Mouse (Mus musculus) kidney, embryonic 16.5 days (tissue): ENCODE results near the gene Xylb. TPM values are rescaled to one million over a fixed set of nuclear protein-coding genes. Genes with fewer than 3 reads are reported as not detected.

Source experiments
- ATAC-seq: fragments of 200-750 bp; cut with Nextera tagmentation; 2 replicates; pipeline ENCODE4 v1.8.0; 2017; ENCODE audit warnings: moderate TSS enrichment; ENCODE audit not compliant: low FRiP score, low TSS enrichment
- H3K27ac ChIP-seq: fragments of 300-500 bp; sonication (generic); 2 replicates; pipeline ENCODE4 v1.5.1; 2014; ENCODE audit warnings: low read length
- H3K27me3 ChIP-seq: fragments of 300-500 bp; sonication (generic); 2 replicates; pipeline ENCODE4 v1.6.1; 2014; ENCODE audit warnings: low read length, control low read depth, mixed read lengths; ENCODE audit not compliant: insufficient read depth
- H3K36me3 ChIP-seq: fragments of 300-500 bp; sonication (generic); 2 replicates; pipeline ENCODE4 v1.6.1; 2014; ENCODE audit warnings: low read length, control low read depth, mixed read lengths; ENCODE audit not compliant: insufficient read depth
- H3K4me1 ChIP-seq: fragments of 300-500 bp; sonication (generic); 2 replicates; pipeline ENCODE4 v1.6.1; 2014; ENCODE audit warnings: low read length, control low read depth, mixed read lengths; ENCODE audit not compliant: insufficient read depth
- H3K4me2 ChIP-seq: fragments of 300-500 bp; sonication (generic); replicated peaks from 2 replicates; pipeline ENCODE4 v1.6.1; 2014; ENCODE audit warnings: low read depth, low read length
- H3K4me3 ChIP-seq: fragments of 300-500 bp; sonication (generic); 2 replicates; pipeline ENCODE4 v1.5.1; 2014; ENCODE audit warnings: mild to moderate bottlenecking, low read length
- H3K9ac ChIP-seq: fragments of 300-500 bp; sonication (generic); replicated peaks from 2 replicates; pipeline ENCODE4 v1.6.1; 2014; ENCODE audit warnings: low read length
- H3K9me3 ChIP-seq: fragments of 300-500 bp; sonication (generic); 2 replicates; pipeline ENCODE4 v1.6.1; 2016; ENCODE audit warnings: low read length, control low read depth
- WGBS: fragments of 180-500 bp; shearing (Covaris S2); extraction: QIAGEN DNeasy Blood & Tissue Kit; methylation state at CpG from one replicate; pipeline ENCODE4 v1.1.7; 2014; 5-methylcytosine and 5-hydroxymethylcytosine counted together
- polyA plus RNA-seq: library from polyadenylated mRNA; unstranded; fragments of >200 nt; fragmentation: Nextera tagmentation; extraction: Ambion mirVana; gene quantifications from 2 replicates; pipeline ENCODE4 v1.2.1, GENCODE M21; 2015

Xylb gene
- polyA plus RNA-seq, 1 experiment from 2014 or later, result 34.7 TPM

DNA sequence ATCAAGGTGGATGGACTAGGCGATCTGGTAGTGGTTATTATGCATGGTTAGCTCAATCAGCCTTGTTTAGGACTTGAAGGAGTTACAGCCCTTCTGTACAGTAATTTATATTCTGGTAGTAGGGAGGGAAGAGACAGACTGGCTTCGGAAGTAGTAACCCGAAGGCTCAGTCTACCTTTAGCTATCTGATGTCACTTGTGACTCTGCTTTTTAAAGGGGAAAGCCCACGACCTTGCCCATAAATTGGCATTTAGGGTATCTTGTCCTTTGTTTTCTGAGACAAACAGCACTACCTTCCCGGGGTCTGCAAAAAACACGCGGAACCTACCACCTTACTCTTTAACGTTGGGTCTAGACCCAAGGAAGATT is 17.0 kb upstream of the Xylb start:
- H3K4me3 ChIP-seq, result peak overlapping the region; percentile 68
- 2% methylated on average over 8 of the region's 8 CpGs for WGBS
- no peaks in the 10 kb centered on the region for H3K9me3 ChIP-seq
- peaks cover 21% of the 10 kb centered on the region for H3K36me3 ChIP-seq
- no peak for ATAC-seq
- H3K27ac ChIP-seq, result peak overlapping the region; percentile 98
- peaks cover 23% of the 10 kb centered on the region for H3K4me1 ChIP-seq
- H3K9ac ChIP-seq, result peak overlapping the region; percentile 82
- no peaks in the 10 kb centered on the region for H3K27me3 ChIP-seq
- peak overlapping the region; percentile 96 for H3K4me2 ChIP-seq

DNA sequence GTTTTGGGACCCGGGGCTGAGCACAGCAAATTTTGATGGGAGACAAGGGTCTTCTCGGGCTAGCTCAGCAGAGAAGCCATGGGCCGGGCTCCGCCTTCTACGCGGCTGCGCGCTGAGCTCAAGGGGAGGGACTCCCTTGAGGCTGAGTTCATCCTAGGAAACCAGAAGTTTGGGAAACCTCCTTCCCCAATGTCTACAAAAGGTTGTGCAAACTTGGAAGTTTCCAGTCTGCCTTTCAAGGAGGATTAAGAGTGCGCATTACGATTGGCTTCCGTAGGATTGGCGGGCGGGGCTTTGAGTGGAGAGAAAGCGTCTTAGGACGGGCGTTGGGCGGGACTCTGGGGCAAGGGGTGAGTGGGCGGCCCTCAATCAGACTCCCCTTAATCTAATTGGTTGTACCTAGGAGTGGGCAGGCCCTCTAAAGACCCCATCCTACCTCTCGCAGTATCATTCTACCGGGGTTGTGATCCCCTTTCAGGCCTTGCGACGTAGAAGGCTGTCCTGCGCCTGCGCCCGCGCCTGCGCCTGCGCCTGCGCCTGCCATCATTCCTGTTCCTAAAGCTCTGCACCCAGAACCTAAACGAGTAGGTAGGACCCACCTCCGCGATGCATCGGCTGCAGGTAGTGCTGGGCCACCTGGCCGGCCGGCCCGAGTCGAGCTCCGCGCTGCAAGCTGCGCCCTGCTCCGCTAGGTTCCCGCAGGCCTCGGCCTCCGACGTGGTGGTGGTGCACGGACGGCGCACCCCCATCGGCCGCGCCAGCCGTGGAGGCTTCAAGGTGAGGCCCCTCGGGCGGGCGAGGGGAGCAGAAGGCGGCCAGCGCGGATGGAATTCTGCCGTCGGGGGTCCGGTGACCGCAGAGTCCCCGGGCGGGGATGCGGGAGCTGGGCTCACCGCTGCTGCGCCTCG is 16.0 kb upstream of the Xylb start, which contains the start of gene Myd88:
Gene Myd88, minus strand, starts transcription at position 503 of the 908 bp plus-strand sequence.
- Histone ChIP-seq H3K4me1 (peaks cover 23% of the 10 kb centered on the region), H3K9ac (peak within 1 kb of the TSS; percentile 84), H3K9me3 (no peaks in the 10 kb centered on the region), H3K27ac (peak within 1 kb of the TSS; percentile 98), H3K4me3 (peak within 1 kb of the TSS; percentile 68), H3K27me3 (no peaks in the 10 kb centered on the region), H3K4me2 (peak within 1 kb of the TSS; percentile 96), H3K36me3 (peaks cover 30% of the 10 kb centered on the region)
- WGBS, result under 1% methylated on average over 57 of the region's 68 CpGs
- peak; percentile 98 for ATAC-seq

DNA sequence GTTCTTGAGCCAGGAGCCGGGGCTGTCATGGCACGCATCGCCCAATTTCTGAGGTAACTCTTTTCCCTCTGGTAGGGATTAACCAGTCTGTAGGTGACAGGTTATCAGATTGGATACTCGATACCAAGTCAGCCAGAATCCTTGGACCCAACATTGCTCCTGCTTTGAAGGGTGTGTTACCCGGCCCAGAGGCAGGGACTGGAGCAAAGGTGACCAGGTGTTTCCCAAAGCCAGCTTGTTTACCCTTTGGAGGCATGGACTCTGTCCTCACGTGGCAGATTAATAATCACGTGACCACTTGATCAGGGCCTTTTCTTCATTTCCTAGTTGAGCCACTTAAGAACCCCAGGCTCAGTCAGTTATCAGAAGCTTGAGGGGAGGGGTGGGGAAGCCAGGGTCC is 14.5 kb upstream of the Xylb start:
- no peak for ATAC-seq
- H3K4me2 ChIP-seq, result no peak overlapping the region; the same call in 1 of the 2 replicates
- H3K9me3 ChIP-seq, result no peaks in the 10 kb centered on the region
- 88% methylated on average over 7 of the region's 7 CpGs for WGBS
- H3K36me3 ChIP-seq, result peaks cover 40% of the 10 kb centered on the region
- H3K27me3 ChIP-seq, result no peaks in the 10 kb centered on the region
- peaks cover 23% of the 10 kb centered on the region for H3K4me1 ChIP-seq
- H3K27ac ChIP-seq, result no peak overlapping the region
- no peak overlapping the region for H3K4me3 ChIP-seq
- peak overlapping the region; percentile 84; the same call in 1 of the 2 replicates for H3K9ac ChIP-seq

DNA sequence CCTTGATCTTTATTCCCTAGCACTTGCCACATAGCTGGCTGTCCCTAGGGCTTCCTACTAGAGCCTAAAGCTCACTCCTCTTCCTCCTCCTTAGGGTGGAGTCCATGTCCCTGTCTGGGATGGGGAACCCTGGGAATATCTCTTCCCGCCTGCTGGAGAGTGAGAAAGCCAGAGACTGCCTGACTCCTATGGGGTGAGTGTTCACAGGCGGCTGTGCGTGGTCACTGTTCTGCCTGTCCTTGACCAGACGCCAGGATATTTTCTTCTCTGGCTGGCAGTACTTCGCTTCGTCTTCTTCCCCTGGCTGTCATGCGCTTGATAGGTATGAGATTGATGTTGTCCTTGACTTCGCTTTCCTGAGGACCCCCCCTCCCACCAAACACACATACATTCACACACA is 10.8 kb upstream of the Xylb start:
- H3K27me3 ChIP-seq, result no peaks in the 10 kb centered on the region
- H3K36me3 ChIP-seq, result peaks cover 57% of the 10 kb centered on the region
- H3K9me3 ChIP-seq, result no peaks in the 10 kb centered on the region
- H3K4me3 ChIP-seq, result no peak overlapping the region
- 97% methylated on average over 8 of the region's 8 CpGs for WGBS
- peaks cover 19% of the 10 kb centered on the region for H3K4me1 ChIP-seq
- ATAC-seq, result no peak
- H3K4me2 ChIP-seq, result no peak overlapping the region
- H3K27ac ChIP-seq, result no peak overlapping the region
- no peak overlapping the region for H3K9ac ChIP-seq

DNA sequence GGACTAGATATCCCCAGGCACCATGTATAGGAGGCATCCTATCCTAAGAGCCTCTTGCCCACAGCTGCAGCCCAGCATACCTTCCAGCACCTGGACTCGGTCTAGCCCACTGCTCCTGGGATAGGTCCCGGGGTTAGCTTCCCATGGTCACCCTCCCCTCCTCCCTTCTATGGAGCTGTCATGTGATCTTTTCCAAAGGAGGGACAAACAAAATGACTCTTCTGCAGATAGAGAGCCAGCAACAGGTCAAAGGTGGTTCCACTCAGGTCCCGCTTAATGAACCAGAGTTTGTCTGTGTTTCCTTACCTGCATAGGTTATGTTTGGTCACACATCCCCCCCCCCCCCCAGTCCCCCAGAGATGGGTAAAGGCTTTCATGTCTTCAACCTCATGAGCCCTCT is 6.7 kb upstream of the Xylb start:
- Histone ChIP-seq H3K9ac (no peak overlapping the region), H3K4me1 (peaks cover 8% of the 10 kb centered on the region), H3K27me3 (no peaks in the 10 kb centered on the region), H3K27ac (peak overlapping the region; percentile 2; the same call in 1 of the 2 replicates), H3K9me3 (no peaks in the 10 kb centered on the region), H3K4me2 (no peak overlapping the region), H3K36me3 (peaks cover 34% of the 10 kb centered on the region), H3K4me3 (no peak overlapping the region)
- 62% methylated on average over 3 of the region's 3 CpGs for WGBS
- peak; percentile 24 for ATAC-seq

DNA sequence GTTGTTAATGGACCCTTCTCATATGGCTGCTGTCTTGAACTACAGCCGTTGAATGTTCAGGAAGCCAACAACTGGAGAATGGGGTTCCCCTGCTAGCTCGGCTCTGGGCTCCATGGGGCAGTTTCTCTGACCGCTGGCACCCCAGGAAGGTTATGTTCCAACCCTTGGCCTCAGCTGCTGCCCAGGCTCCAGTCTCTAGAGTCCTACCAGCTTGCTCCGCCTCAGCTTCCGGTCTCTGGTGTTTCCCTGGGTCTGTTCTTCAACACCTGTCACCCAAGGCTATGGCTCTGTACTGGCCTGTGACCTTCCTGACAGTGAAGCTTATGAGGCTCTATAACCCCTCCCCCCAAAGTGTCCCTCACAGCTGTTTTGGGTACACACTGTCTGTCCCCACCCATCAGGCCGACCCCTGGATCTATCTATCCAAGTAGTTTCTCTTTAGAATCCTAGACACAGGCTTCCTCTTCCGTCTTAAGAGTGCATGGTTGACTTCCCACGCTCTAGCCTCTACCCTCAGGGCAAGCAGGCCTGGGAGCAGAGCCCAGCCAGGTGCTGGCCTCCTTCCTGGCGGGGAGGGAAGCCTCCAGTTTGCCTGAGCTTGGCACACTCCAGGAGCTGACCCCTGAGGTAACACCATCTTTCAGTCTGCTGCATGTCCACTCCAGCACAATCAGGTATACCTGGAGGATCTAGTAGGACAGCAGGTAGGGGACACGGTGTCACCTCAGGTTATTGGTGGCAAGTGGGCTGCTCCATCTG is 6.1 kb upstream of the Xylb start:
- peak; percentile 36; the same call in 1 of the 2 replicates for ATAC-seq
- H3K27me3 ChIP-seq, result no peaks in the 10 kb centered on the region
- no peak overlapping the region for H3K4me2 ChIP-seq
- H3K27ac ChIP-seq, result no peak overlapping the region
- no peak overlapping the region for H3K9ac ChIP-seq
- H3K9me3 ChIP-seq, result no peaks in the 10 kb centered on the region
- H3K4me3 ChIP-seq, result no peak overlapping the region
- 74% methylated on average over 10 of the region's 10 CpGs for WGBS
- H3K36me3 ChIP-seq, result peaks cover 29% of the 10 kb centered on the region
- H3K4me1 ChIP-seq, result peaks cover 8% of the 10 kb centered on the region

DNA sequence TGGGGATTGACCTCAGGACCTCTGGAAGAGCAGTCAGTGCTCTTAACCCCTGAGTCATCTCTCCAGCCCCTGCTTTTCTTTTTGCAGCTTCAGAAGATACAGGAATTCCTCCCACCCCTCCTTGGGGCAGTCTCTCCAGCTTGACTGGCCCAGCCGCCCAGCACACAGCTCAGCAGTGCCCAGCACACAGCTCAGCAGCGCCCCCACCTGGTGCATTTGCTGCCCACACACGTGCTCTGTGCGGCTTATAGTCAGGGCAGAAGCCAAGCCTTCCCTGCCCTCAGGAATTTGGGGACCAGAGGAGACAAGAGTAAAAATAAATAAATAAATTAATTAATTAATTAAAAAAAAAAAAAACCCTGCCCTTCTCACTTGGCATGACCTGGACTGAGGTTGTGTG is 5.1 kb upstream of the Xylb start:
- Histone ChIP-seq H3K36me3 (peaks cover 26% of the 10 kb centered on the region), H3K4me3 (no peak overlapping the region), H3K4me1 (peaks cover 8% of the 10 kb centered on the region), H3K27me3 (no peaks in the 10 kb centered on the region), H3K27ac (no peak overlapping the region), H3K9ac (no peak overlapping the region), H3K4me2 (no peak overlapping the region), H3K9me3 (no peaks in the 10 kb centered on the region)
- WGBS, result 26% methylated on average over 4 of the region's 4 CpGs
- peak; percentile 73 for ATAC-seq

DNA sequence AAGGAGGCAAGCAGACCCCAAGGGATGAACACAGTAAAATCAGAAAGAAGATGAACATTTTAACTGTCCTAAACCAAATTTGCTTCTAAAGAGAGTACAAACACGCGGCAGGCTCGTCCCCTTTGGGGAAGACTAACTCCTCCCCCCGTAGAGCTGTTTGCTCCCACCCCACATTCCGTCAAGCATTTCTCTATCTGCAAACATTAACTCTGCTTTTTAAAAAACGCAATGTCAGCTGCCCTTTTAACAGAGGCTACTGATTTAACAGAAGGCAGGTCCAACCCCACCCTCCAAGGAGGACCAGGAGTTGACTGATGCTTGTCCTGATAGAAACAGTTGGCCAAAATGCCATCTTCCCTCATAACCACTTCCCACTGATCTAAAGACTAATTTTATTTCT is 3.3 kb upstream of the Xylb start:
- H3K4me2 ChIP-seq, result no peak overlapping the region
- no peak overlapping the region for H3K9ac ChIP-seq
- ATAC-seq, result no peak
- H3K9me3 ChIP-seq, result no peaks in the 10 kb centered on the region
- no peak overlapping the region for H3K27ac ChIP-seq
- no peak overlapping the region for H3K4me3 ChIP-seq
- WGBS, result 67% methylated on average over 6 of the region's 6 CpGs
- peaks cover 12% of the 10 kb centered on the region for H3K4me1 ChIP-seq
- no peaks in the 10 kb centered on the region for H3K27me3 ChIP-seq
- peaks cover 10% of the 10 kb centered on the region for H3K36me3 ChIP-seq

DNA sequence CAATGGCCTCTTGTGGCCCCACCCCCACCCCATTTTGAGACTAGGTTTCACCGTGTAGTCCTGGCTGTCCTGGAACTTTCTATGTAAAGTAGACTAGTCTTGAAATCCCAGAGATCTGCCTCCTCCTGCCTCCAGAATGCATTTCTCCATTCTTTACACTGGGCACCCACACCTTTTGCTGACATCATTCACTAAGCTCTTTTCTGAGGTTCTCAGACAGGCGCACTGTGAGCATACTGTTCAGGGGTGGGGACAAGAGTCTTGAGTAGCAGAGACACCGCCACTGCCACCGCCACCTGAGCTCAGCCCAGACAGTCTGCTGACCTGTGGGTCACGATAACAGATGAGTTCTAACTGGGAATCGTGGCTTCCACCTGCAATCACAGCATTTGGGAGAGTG is 1.2 kb upstream of the Xylb start:
- Histone ChIP-seq H3K9ac (no peak overlapping the region), H3K27ac (no peak overlapping the region), H3K4me3 (no peak overlapping the region), H3K4me2 (no peak overlapping the region), H3K27me3 (no peaks in the 10 kb centered on the region), H3K4me1 (peaks cover 5% of the 10 kb centered on the region; the same call in 1 of the 2 replicates), H3K36me3 (peaks cover 3% of the 10 kb centered on the region; the same call in 1 of the 2 replicates), H3K9me3 (no peaks in the 10 kb centered on the region)
- no peak for ATAC-seq
- WGBS, result 58% methylated on average over 6 of the region's 6 CpGs
